17 mouse cellular contexts compared by ENCODE assay signal in genomic region chr2:118601599-118602263, GRCm38 (mm10). TPM values are rescaled to one million over a fixed set of nuclear protein-coding genes. Genes with fewer than 3 reads are reported as not detected.
A peak's percentile ranks its signal among the peaks of the same experiment; 100 is the strongest.
DNase-seq lines count a peak whose midpoint lies in the region; ATAC-seq and TF ChIP-seq lines count a peak whose summit lies in the region.
"Had no signal": no experiment of that assay in that cellular context is flagged by ENCODE, and none has a peak within 500 bp of the region (broad histone marks: within the 10 kb centered on the region; RNA-seq: fewer than 3 reads in every experiment).

No protein-coding gene starts in this region.

- WGBS in heart, embryonic 14.5 days = 57% methylated on average over 18 of the region's 18 CpGs
- 69% methylated on average over 18 of the region's 18 CpGs for WGBS in heart, embryonic 10.5 days
- 77% methylated on average over 18 of the region's 18 CpGs for whole genome bisulfite sequencing in lung, adult 2 months
- WGBS in liver, embryonic 13.5 days (ENCODE audit: insufficient replicate concordance) = 77% methylated on average over 18 of the region's 18 CpGs

- H3K4me1 ChIP-seq in heart, embryonic 14.5 days (ENCODE audit: control insufficient read depth in 2 of 2, insufficient read depth in 2 of 2, low read length in 2 of 2) = peaks cover 13 to 27% of the 10 kb centered on the region in 2 experiments
- peaks cover 28% of the 10 kb centered on the region for H3K4me1 ChIP-seq in heart, embryonic 10.5 days
- H3K4me1 ChIP-seq in lung, adult 2 months (ENCODE audit: control insufficient read depth, insufficient read depth, low read length) = no peaks in the 10 kb centered on the region
- peaks cover 43% of the 10 kb centered on the region for H3K4me1 ChIP-seq in liver, embryonic 13.5 days (replicated peaks)

- no peak for TF ChIP-seq CTCF in lung, adult 2 months (IDR thresholded peaks at IDR 0.05; ENCODE audit: insufficient read depth, low read length)

- no peak overlapping the region for H3K27ac ChIP-seq in heart, embryonic 14.5 days (replicated peaks in 1 of 2; ENCODE audit: control insufficient read depth in 1 of 2, insufficient read depth in 1 of 2, low read depth in 2 of 2, low read length in 2 of 2)
- H3K27ac ChIP-seq in heart, embryonic 10.5 days = no peak overlapping the region
- no peak overlapping the region for H3K27ac ChIP-seq in liver, embryonic 13.5 days
- H3K27ac ChIP-seq: limb, embryonic 10.5 days; neural tube, embryonic 13.5 days had no signal

- ATAC-seq in heart, embryonic 14.5 days (ENCODE audit: insufficient number of reproducible peaks, insufficient read depth, low FRiP score, low read depth) = no peak
- no peak for ATAC-seq in liver, embryonic 13.5 days (ENCODE audit: low read depth)
- ATAC-seq in monocyte, adult 5-6 weeks (replicated peaks; ENCODE audit: insufficient number of reproducible peaks, low FRiP score, low TSS enrichment, poor library complexity, severe bottlenecking) = peak; percentile 52
- ATAC-seq: forebrain, postnatal 0 days; inflammation-experienced regulatory T-cells, adult 6 months had no signal

- H3K9me3 ChIP-seq in heart, embryonic 14.5 days (ENCODE audit: control insufficient read depth, low read length) = peaks cover 4% of the 10 kb centered on the region
- no peaks in the 10 kb centered on the region for H3K9me3 ChIP-seq in heart, embryonic 10.5 days
- H3K9me3 ChIP-seq in liver, embryonic 13.5 days (replicated peaks) = no peaks in the 10 kb centered on the region

- H3K27me3 ChIP-seq in heart, embryonic 14.5 days (ENCODE audit: control insufficient read depth, insufficient read depth, low read length) = no peaks in the 10 kb centered on the region
- H3K27me3 ChIP-seq in heart, embryonic 10.5 days (ENCODE audit: insufficient read depth, poor library complexity, severe bottlenecking) = no peaks in the 10 kb centered on the region
- H3K27me3 ChIP-seq in liver, embryonic 13.5 days = no peaks in the 10 kb centered on the region
- H3K27me3 ChIP-seq: neural tube, embryonic 13.5 days had no signal

- DNase-seq in heart, embryonic 10.5 days (ENCODE audit: low spot score) = no peak
- peak; percentile 37 for DNase-seq in lung, postnatal 36 days
- DNase-seq in lung, adult 2 months = no peak
- no peak for DNase-seq in liver, embryonic 13.5 days
- no peak for DNase-seq in embryo, embryonic 10 days (ENCODE audit: low spot score)
- DNase-seq: cerebellum, adult 9-11 months; forebrain, postnatal 0 days; gastrocnemius, postnatal 14 days; kidney, adult 9 months; kidney, postnatal 4 days; right cerebral cortex, postnatal 25 days; thymus, adult 18-20 months had no signal

- no peak overlapping the region for H3K9ac ChIP-seq in heart, embryonic 14.5 days (ENCODE audit: low read length)
- H3K9ac ChIP-seq in liver, embryonic 13.5 days = no peak overlapping the region
- H3K9ac ChIP-seq: forebrain, postnatal 0 days; neural tube, embryonic 13.5 days had no signal

- H3K4me3 ChIP-seq in heart, embryonic 14.5 days (ENCODE audit: control insufficient read depth in 1 of 2, insufficient read depth in 1 of 2, low read depth in 1 of 2, low read length in 2 of 2) = no peak overlapping the region
- H3K4me3 ChIP-seq in heart, embryonic 10.5 days = no peak overlapping the region
- H3K4me3 ChIP-seq in lung, adult 2 months (replicated peaks; ENCODE audit: extremely low read depth, low read depth, low read length) = no peak overlapping the region
- H3K4me3 ChIP-seq in liver, embryonic 13.5 days (replicated peaks) = no peak overlapping the region
- H3K4me3 ChIP-seq: limb, embryonic 10.5 days; neural tube, embryonic 13.5 days had no signal

- H3K36me3 ChIP-seq in heart, embryonic 14.5 days (ENCODE audit: control insufficient read depth, insufficient read depth, low read length) = peaks cover 59% of the 10 kb centered on the region
- H3K36me3 ChIP-seq in heart, embryonic 10.5 days = peaks cover 68% of the 10 kb centered on the region
- peaks cover 70% of the 10 kb centered on the region for H3K36me3 ChIP-seq in liver, embryonic 13.5 days

- TF ChIP-seq POLR2A in lung, adult 2 months (IDR thresholded peaks at IDR 0.05; ENCODE audit: borderline replicate concordance, extremely low read depth, low read depth, low read length) = no peak

- peak overlapping the region; percentile 67 for H3K4me2 ChIP-seq in heart, embryonic 14.5 days (ENCODE audit: low read length)
- H3K4me2 ChIP-seq in liver, embryonic 13.5 days = peak overlapping the region; percentile 84
- H3K4me2 ChIP-seq: neural tube, embryonic 13.5 days had no signal

RNA-seq across cellular contexts. Expression of gene Bub1b, which starts 3.7 kb away (rescaled TPM):
- 66.8 and 67.1 TPM in 2 replicates for polyA plus RNA-seq in heart, embryonic 14.5 days (2014; fragmentation: Nextera tagmentation; extraction: Ambion mirVana)
- 101 and 104 TPM in 2 replicates for polyA plus RNA-seq in heart, embryonic 10.5 days (2016; fragmentation: Nextera tagmentation; extraction: Ambion mirVana)
- 1.0 and 2.7 TPM in 2 replicates for polyA plus RNA-seq in lung, adult 2 months (2012; rRNA removed)
- 47.8 and 58.8 TPM in 2 replicates for polyA plus RNA-seq in liver, embryonic 13.5 days (2015; fragmentation: Nextera tagmentation; extraction: Ambion mirVana)
- total RNA-seq in monocyte, adult 5-6 weeks (2017) = 9.5 to 15.1 TPM (median 11.3 TPM) in 3 replicates

RNA-seq across cellular contexts. Expression of gene Bmf, which starts 52.2 kb away (rescaled TPM):
- 2.1 and 6.3 TPM in 2 replicates for polyA plus RNA-seq in heart, embryonic 14.5 days (2014; fragmentation: Nextera tagmentation; extraction: Ambion mirVana)
- polyA plus RNA-seq in heart, embryonic 10.5 days (2016; fragmentation: Nextera tagmentation; extraction: Ambion mirVana) = 2.5 and 3.7 TPM in 2 replicates
- 31.5 and 35.9 TPM in 2 replicates for polyA plus RNA-seq in lung, adult 2 months (2012; rRNA removed)
- 0.27 and 0.75 TPM in 2 replicates for polyA plus RNA-seq in liver, embryonic 13.5 days (2015; fragmentation: Nextera tagmentation; extraction: Ambion mirVana)
- total RNA-seq in monocyte, adult 5-6 weeks (2017) = 21.5 to 42.1 TPM (median 35.4 TPM) in 3 replicates

Comparison
In these comparisons a context has a peak if more than half of its experiments do, and no peak if none do; other contexts are left out.
1. RNA of gene Bub1b, which starts 3.7 kb away (polyA plus RNA-seq): 101 to 104 TPM in heart, embryonic 10.5 days, 66.8 to 67.1 TPM in heart, embryonic 14.5 days and 47.8 to 58.8 TPM in liver, embryonic 13.5 days; 1.0 to 2.7 TPM in lung, adult 2 months; every median in the first group is over 10 times any median in the second.